Mouse (Mus musculus) brain, embryonic 18.5 days (tissue): ENCODE measurements at regions not wholly inside any gene's neighbourhood (a gene's known extent, or its start where the extent isn't known, plus 50 kb on each side); places are given as distances from the start of the nearest gene placed in this dataset.

Experiments
- DNase-seq: peaks from one replicate; pipeline ENCODE4 v3.0.0-alpha.2; 2012; ENCODE audit warnings: low read depth, low spot score

DNA sequence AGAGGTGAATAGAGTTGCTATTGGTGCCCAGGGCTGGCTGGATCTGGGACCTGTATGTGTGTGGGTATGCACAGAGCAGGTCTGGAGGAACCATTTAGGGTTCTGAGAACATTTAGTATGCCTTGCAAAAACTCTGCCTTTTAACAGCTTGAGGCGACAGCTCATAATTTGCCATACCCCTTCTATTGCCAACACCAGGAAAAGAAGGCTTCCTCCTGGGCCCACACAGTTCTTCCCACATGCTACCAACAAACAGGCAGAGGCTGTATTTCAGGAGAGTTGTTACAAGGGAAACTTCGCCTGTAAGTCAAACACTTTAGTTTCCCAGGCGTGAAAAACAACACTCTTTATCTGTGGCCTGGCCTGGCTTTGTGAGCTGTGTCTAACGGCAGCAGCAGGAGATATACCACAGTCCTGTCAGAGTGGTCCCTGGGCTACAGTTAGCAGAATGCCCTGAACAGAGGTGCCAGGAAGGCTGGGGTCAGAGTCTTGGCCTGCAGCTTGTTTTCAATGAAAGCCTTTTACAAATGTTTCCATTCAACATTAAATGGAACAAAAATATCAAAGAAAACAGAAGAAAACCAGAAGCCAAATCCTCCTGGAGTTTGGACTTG is 225.4 kb downstream of the Dhx35 start:
- DNase-seq = no peak

DNA sequence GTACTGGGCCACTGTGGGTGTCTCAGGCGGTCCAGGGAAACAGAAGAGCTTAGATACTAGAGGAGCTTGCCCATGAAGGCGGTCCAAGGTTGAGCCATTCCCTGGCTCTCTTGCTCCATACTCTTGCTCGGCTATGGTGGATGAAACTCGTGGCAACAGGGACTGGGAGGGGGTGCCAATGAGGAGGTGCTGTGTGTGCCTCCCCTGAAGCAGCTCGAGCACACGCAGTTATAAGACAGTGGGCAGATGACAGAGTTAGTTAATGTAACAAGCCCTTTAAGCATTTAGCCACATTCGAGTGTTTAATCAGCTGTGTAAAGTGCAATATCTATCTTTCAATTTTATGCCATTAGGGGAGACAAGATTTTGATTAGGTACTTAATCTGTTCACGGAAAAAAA is 237.5 kb downstream of the Dhx35 start:
- DNase-seq = no peak

DNA sequence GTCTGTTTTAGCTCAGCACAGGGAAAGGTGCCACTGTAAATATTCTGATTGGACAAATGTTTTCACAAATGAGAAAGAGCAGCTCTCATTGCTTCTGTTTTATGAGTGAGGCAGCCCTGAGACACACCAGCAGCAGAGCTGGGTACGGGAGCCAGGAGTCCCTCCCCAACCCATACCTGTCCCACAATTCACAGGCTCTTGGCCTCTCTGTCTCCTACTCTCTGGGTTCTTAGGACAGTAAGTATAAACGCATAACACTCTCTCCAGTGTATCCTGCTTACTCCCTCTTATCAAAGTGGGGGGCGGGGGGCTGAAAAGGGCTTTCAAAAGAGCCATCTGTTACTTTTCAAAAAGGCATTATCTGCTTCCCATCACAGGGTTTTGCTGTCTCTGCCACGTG is 245.3 kb downstream of the Dhx35 start:
- DNase-seq = no peak

DNA sequence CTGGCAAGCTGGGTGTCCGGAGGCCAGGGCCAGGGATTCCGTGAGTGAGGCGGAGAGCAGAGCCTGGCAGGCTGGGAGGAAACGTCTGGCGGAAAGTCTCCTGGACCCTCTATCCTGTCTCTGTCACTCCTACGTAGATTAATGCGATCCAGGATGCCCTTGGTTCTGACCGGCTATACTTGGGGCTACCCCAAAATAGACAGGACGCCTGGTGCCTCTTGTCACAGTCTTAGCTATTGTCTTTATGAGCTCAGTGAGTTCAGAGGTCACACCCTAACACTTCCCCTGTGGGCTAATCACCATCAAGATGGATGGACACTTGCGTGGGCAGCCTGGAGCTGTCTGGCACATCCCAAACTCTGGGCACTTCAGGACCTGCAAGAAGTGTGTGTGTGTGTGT is 258.9 kb downstream of the Dhx35 start:
- DNase-seq = no peak

DNA sequence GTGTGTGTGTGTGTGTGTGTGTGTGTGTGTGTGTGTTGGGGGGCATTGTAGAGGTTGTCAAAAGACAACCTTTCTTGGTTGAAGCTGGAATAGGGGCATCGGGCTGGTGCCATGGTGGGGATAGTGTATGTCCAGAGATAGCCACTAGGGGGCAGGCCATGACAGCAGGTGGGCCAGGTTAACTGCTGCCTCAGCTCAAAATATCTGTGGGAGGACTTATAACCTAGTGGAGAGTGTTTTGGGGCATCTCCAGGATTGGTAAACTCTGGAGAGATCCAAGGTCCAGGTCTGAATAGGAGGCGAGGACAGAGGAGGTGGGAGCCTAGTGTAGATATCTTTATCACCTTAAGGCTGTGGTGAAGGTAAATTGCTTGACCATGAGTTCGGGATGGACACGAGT is 259.3 kb downstream of the Dhx35 start:
- no peak for DNase-seq

DNA sequence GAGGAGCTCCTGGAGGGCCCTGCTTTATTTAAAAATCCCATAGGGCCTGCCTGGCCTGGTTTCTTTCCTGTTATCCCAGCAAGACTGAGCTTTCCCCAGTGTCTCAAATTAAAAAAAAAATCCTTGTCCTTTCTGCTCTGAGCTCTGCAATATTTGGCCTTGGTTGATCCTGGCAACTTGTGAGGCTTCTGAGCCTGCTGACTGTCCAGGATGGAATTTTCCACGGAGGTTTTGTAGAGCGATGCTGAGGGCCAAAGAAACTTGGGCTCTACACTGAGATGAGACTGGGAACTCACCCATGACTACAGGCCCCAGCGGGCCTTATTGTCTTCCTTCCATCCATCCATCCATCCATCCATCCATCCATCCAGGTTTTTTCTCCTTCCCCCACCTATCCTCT is 259.8 kb downstream of the Dhx35 start:
- DNase-seq = no peak

DNA sequence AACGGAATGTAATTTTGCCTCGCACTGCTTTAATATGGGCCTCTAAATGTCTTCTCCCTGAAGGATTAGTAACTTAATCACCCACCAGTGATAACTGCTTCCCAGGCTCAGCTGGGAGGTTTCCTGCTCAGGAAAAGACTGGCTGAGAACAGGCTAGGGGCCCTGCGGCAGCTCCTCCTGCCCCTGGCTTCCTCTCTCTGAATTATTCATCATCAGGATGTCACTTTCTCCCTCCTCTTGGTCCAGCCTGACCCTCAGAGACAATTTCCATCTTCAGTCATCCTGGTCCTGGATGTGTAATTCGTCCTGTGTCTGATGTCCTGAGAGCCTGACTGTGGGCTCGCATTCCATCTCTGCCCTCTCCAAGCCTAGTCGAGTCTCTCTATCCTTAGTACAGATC is 261.2 kb downstream of the Dhx35 start:
- DNase-seq = no peak

DNA sequence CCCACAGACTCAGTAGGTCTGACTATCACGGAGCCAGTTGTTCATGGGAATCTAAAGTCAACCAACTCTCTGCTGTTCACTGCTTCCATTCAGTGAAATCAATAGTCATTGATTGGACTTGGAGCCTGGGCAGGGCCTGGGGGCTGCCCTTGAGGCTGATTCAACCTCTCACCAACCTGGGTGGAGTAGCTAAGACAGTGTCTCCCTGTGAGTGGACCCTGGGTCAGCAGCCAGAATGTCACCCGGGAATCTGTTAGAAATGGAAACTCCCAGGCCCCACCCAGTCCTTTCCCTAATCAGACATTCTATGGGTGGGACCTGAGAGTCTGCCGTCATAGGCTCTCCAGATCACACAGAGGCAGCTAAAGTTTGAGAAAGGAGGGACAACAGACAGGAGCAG is 262.4 kb downstream of the Dhx35 start:
- no peak for DNase-seq

DNA sequence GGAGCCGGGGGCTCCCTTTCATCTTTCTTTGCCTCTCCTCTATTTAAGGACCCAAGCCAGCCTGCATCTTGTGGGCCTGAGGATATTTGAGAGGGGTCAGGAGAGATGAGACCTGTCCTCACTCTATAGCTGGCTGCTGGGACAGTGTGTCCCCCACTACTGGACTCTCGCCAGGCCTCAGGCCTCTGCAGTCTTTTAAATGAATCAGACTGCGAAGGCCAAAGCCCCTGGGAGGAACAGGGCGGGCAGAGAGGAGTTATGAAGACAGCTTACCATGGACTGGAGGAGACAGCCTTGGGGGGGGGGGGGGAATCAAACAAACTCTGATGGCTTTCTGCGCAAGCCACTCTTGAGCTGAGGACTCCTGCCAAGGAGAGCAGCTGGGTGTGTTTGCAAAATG is 262.9 kb downstream of the Dhx35 start:
- DNase-seq = no peak

DNA sequence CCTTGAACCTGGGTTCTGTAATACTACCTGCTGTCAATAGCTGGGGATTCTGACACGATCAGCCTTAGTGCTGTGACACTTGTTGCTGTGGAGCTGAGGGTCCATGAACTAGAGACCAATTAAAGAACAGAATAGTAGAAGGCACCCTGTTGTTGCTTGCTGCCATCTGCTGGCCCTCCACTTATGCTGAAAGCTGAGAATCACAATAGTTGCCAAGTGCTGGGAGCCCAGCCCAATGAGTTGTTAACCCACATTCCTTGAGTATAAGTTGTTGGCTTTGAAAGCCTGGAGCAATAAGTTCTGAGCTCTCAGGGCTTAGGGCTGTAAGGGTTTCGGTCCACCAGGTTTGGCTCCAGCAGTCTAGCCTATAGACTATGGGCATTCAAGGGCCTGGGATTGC is 267.7 kb downstream of the Dhx35 start:
- no peak for DNase-seq

DNA sequence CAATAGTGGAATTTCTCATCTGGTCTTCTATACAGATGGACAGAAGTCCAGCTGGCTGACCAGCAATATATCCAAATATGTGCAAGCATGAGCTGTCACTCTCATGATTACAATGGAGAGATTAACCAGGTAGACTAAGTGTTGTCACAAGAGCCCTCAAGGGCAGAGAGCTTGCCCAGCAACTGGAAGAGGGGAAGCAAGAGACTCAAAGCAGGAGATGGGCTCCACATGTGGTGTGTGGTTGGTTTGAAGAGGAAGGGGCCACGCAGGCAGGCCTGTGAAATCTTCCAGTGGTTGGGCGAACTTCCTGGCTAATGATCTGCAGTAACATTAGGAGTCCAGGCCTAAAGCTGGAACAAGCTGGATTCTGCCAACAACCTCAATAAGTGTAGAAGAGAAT is 268.1 kb downstream of the Dhx35 start:
- DNase-seq = no peak

DNA sequence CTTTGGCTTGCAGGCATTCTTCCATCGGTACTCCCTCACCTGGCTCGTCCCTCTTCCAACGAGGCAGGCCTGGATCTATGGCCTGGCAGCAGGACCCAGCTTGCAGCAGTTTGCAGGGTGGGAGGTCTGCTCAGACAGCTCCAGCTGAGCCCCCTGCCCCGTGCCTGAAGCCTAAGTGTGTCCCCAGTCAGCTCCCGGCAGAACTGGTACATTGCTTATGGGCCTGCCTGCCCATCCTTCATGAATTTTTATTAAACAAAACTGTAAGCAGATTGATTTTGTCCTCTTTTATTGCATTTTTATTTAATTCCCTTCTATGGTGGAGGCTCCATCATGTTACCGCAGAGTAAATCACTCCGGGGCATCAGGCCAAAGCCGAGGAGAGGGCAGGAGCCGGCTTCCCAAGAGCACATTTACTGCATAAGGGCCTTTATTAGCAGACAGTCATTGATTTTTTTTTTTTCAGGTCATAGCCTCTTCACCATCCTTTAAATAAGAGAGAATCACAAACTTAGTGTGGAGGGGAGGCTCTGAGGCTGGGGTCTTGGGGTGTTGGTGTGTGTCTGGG is 269.9 kb downstream of the Dhx35 start:
- DNase-seq = no peak

DNA sequence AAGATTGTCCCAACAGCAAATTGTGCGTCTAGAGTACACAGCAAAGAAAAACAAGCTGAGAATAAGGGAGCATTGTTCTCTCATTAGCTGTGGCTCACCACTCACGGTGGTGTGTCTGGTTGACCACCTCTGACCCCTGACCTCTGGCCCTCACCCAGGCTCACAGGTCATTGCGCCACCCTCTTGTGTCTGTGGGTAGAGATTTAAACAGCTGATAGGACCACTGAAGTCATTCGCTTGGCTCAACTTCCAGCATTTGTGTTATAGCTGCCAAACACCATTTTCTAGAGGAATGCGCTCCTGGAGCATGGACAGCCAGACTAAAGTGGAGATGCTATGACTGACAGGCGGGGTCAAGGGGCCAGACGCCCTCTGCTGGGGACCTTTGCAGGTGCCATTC is 272.9 kb downstream of the Dhx35 start:
- DNase-seq = no peak

DNA sequence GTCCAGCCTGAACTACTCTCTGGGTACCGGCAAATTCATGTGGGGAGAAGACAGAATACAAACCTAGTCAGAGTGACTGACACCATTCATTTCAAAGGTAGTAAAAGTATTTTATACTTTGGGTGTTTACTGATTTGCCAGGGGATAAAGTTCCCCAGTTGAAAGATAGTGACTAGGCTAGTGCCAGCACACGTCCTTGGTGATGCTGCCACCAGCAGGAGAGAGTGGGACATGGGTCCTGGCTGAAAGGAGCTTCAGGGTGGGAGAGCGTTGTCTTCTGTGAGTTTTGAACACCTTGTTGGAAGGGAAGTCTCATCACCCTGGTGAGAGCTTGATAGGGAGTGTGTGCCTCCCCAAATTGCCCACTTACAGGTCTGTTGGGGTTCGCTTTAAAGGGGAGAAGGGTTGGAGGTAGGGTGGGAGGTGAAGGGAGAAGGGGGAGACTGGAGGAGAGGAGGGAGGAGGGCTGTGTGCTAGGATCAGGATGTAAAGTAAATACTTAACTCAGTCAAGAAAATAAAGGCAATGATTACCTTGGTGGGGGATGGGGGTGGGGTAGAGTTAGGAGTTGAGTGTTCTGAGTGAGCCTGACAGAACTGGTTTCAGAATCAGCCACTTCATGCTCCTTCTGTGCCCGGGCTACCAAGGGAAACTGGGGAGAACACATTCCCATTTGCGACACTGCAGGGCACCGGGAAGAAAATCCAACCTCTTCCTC is 273.9 kb downstream of the Dhx35 start:
- DNase-seq = no peak

DNA sequence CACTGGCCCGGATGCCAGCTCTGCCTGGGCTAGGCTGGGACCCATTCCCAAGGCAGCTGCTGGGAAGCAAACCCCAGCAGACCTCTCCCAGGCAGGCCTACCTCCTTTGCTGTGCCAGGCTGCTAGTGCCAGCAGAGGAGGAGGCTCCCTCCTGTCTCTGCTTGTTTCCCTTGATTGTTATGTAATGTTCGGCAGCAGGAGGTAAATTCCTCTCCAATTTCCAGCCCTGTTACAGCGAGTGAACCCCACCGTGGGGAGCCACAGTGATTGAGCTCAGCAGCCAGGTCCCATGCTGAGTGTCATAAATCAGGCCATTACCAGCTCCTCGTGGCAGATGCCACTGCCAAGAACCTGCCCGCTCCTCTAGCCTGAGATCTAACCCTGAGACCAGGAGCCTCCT is 274.6 kb downstream of the Dhx35 start:
- DNase-seq = no peak

DNA sequence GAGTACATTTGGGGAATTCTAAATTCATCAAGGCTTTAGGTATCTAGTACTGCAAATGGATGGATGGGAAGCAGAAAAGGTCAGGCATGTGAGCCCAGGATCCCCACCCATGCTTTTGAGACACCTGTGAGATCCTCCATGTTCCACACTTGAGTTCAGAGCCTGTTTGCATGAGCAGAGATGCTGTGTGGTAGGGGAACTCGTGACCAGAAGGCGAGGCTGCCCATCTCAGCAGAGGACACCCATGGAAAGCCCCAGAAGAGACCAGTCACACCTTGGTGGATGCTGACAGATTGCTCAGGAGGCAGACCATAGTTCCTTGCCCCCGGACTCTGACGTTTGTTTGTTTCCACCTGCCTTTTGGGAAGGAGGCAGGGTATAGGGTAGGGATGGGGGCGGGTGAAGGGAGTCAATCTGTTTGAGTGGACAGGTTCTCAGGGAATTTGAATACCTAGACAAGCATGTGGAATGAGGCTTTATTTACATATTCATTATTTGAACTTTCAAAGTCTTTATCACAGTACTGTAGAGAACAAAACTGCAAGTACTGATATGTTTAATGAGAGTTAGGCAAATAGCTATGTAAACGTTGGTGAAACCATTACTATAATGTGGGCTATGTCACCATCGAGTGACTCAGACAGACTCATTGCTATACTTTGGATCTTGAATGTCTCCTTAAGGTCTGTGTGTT is 278.5 kb downstream of the Dhx35 start:
- no peak for DNase-seq

DNA sequence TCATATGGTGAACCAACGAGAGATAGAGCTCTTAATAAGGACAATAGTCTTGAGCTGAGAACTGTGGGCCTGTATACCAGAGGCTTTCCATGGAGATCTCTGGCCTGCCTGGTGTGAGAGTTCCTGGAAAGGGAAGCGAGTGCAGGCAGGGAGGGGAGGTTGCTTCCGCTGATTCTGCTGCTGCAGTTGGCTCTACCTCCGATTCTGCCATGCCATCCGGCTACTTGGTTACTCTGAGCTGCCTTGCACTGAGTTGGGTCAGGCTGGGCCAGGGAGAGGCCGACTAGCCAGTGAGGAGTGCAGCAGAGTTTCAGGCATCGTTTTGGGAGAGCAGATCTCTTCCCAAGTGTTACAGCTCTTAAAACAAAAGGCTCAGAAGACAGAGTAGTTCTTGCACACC is 285.2 kb downstream of the Dhx35 start:
- DNase-seq = no peak

DNA sequence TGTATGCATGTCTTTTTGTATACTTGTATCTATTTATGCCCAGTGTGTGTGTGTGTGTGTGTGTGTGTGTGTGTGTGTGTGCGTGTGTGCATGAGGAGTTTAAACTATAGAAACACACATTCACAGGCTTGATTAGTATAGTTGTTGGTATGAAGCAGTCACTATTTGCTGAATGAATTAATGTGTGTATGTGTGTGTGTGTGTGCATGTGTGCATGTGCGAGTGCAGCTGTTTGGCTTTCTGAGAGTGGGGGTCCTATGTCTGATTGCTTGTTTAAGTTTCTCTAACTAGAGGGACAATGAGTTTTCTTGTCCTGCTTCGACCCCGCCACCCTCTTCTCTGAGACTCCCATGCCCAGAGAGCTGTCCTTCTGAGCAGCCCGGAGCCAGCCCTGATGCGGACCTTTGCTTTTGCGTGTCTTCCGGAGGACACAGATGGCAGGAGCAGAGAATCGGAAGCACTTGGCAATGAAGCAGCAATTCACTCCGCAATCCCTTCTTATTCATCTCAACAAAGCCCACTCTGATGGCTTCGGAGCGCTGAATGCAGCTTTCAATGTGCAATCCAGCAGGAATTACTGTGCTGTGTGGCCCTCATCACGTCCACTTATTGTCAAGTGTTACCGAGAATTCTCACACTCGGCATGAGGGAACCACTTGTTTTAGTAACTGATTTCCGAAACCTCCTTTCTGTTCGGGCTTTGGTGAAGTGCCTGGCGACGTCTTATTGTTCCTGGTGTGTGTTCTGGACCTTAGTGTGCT is 286.4 kb downstream of the Dhx35 start:
- peak; percentile 50 for DNase-seq

DNA sequence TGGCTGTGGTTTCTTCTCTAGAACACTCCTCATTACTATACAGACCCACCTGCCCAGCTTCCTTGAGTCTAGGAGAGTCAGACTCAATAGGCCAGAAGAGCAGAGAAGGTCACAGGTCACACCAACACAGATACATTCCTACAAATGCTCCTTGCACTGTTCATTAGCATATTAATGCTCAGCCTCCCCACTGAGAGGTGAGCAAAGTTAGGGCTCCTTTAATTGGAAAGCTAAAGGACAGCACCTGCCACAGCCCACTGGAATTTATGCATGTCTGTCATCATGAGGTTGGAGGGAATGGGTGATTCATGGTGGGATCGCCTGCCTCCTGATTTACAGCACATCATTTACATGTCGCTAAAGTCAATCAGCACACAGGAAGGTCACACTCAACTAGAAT is 292.2 kb downstream of the Dhx35 start:
- no peak for DNase-seq

DNA sequence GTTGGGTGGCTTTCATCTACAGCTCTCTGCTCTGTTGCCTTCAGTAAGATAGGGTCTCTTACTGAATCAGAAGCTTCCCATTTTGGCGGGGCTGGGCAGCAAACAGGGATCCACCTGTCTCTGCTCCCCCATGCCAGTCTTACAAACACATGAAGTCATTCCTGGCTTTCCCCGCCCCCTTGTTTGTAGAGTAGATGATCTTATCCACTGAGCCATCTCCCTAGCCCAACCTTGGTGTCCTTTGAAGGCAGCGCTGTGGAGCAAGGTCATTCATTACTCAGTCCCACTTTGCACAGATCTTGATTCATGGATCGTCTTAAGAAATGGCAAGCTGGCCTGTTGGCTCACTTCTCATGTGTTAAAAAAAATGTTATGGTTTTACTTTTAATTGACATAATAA is 293.6 kb downstream of the Dhx35 start:
- no peak for DNase-seq

DNA sequence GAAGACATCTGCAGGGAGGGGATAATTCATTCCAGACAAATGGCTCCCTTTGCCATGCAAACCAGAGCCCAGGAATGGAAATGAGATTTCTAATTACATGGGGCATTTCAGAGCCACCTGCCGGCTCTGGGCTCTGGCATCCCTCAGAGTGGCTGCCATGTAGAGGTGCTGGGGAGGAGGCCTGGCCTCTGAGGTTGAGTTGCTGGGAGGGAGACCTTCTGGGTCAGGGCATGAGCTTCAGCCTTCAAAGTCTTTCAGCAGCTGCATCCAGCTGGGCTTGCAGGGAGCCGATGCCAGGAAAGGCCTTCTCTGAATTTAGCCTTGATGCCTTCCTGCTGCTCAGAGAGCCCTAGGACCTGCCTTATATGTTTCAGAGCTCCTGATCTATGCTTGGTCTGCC is 302.1 kb downstream of the Dhx35 start:
- DNase-seq = no peak

DNA sequence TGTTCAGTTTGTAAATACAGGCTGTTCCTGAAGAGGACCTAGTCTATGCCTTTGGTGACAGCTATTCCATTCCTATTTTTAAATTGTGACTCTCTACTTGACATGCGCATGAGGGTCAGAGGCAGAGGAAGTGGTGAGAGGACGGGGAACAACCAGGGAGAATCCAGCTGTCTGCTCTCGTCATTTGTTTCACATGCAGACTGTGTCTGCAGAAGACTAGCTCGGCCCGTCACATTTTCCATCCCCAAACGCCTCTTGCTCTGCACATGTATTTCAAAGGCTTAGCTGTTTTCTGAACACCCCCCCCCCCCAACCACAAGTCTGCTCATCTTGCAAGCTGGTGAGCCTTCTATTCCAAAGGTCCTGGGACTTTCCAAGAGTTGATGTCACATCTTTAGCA is 339.4 kb downstream of the Dhx35 start:
- no peak for DNase-seq
